Mouse (Mus musculus) CH12.LX (cell line): Measurements from ENCODE around the gene Slc19a2.

ENCODE experiments used
- CTCF ChIP-seq, 2 experiments: IDR thresholded peaks in 1 of 2; conservative IDR thresholded peaks in 1 of 2; 2 replicates each; pipeline ENCODE4 v1.5.1; 2011 to 2012; ENCODE audit warnings: low read depth in 2 of 2, low read length in 2 of 2, improper control_type of control experiment in 1 of 2, inconsistent platforms in 1 of 2, mild to moderate bottlenecking in 1 of 2, moderate library complexity in 1 of 2
- E2F4 ChIP-seq: IDR thresholded peaks from 2 replicates; pipeline ENCODE4 v1.6.1; 2011; ENCODE audit warnings: low read depth, low read length, improper control_type of control experiment; ENCODE audit not compliant: insufficient replicate concordance
- EP300 ChIP-seq: IDR thresholded peaks from 2 replicates; pipeline ENCODE4 v1.6.1; 2011; ENCODE audit warnings: low read length, improper control_type of control experiment
- ETS1 ChIP-seq: conservative IDR thresholded peaks from 2 replicates; pipeline ENCODE4 v1.6.1; 2012; ENCODE audit warnings: low read depth, mild to moderate bottlenecking, inconsistent platforms, low read length, improper control_type of control experiment, moderate library complexity
- JUND ChIP-seq: conservative IDR thresholded peaks from 2 replicates; pipeline ENCODE4 v1.6.1; 2011; ENCODE audit warnings: low read depth, low read length, improper control_type of control experiment
- MAFK ChIP-seq: IDR thresholded peaks from 2 replicates; pipeline ENCODE4 v1.6.1; 2011; ENCODE audit warnings: low read length, improper control_type of control experiment; ENCODE audit not compliant: insufficient replicate concordance
- POLR2A ChIP-seq: IDR thresholded peaks from 2 replicates; pipeline ENCODE4 v1.6.1; 2011; ENCODE audit warnings: low read depth, mild to moderate bottlenecking, improper control_type of control experiment, low read length

DNA sequence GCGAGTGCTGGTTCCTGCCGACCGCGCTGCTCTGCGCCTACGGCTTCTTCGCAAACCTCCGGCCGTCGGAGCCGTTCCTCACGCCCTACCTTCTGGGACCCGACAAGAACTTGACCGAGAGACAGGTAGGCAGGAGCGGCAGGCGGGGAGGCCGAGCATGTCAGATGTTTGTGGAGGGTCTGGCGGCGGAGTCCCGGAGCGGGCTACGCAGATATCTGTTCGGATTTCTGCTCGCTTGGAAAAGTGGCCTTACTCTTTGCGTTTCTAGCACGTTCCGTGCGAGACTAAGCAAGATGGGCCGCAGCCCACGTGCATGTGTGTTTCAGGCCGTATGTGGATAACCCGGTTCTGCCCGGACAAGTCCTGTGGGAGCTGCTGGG is 476 bp downstream of the Slc19a2 start:
- TF ChIP-seq POLR2A (no peak), CTCF (conservative IDR thresholded peaks at IDR 0.05 in 1 of 2, IDR thresholded peaks at IDR 0.05 in 1 of 2; ENCODE audit: low read depth in 2 of 2, low read length in 2 of 2) (no peak), E2F4 (no peak), EP300 (no peak), MAFK (no peak), JUND (no peak), ETS1 (no peak)
